Mouse (Mus musculus): ENCODE results near the gene Rsc1a1. TPM values are rescaled to one million over a fixed set of nuclear protein-coding genes. Genes with fewer than 3 reads are reported as not detected.

Gene Rsc1a1
- total RNA-seq, 2 experiments from 2014 or later, result 17.1 to 23.4 TPM

DNA sequence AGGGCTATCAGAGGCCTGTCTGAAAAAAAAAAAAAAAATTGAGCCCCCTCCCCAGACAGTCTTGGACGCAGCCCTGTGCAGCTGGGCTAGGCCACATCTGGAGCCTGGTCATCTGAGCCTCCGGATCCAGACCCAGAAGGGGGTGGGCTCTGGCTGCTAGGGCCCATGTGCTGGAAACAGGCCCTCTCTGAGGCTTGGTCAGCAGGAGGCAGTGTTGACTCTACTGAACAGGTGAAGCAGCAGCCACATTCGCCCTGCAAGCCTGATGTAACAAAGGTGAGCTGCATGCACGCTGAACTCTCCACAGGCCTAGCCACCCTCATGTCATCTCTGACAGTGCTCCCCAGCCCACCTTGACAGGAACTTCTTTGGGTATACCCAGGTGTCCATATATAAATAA, 25.7 kb downstream of the Rsc1a1 start:
- no peak for ATAC-seq (replicated peaks; ENCODE audit: low FRiP score, low TSS enrichment, poor library complexity, severe bottlenecking)

DNA sequence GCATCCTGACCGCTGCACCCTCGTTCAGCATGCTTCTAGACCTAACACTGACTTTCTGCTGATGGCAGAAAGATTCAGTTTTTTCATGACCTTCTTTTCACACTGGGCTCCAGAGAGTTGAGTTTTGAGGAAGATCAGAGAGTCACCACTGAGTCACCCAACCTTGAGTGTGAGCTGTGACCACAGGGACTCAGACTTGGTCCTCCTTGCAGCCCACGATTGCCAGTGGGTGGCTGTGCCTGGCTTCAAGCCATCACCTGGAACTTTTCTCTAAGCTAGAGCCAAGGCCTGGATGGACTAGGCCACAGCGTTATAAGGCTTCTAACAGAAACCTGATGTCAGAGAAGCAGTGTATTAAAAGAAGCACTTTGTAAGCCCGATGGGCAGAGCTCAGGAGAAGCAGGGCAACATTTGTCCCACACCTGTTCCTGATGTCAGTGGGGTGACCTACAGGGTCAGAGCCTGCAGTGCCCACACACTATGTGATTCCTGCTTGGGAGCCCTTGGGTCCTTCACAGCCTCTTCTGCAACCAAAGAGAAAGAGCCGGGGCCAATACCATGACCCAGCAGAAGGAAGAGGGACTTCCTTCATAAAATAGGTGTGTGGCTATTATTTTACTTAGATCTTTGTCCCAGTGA, 26.4 kb downstream of the Rsc1a1 start:
- ATAC-seq (replicated peaks; ENCODE audit: low FRiP score, low TSS enrichment, poor library complexity, severe bottlenecking), result no peak

DNA sequence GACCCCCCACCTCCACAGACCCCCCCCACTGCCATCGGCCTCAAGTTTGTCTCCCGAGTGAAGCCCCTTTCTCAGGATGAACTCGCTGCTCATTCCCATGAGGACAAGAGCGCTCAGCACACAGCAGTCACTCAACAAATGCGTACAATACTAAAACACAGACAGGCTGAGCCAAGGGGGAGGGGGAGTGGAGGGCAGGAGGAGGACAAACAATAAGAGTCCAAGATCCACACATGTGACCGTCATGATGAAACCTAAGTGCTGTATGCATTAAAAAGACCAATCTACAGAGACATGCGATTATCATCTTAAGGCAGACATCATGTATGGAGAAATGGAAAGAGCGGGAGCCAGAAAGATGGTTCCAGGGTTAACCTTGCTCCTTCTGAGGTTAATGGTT, 28.5 kb downstream of the Rsc1a1 start:
- ATAC-seq (replicated peaks; ENCODE audit: low FRiP score, low TSS enrichment, poor library complexity, severe bottlenecking), result no peak

DNA sequence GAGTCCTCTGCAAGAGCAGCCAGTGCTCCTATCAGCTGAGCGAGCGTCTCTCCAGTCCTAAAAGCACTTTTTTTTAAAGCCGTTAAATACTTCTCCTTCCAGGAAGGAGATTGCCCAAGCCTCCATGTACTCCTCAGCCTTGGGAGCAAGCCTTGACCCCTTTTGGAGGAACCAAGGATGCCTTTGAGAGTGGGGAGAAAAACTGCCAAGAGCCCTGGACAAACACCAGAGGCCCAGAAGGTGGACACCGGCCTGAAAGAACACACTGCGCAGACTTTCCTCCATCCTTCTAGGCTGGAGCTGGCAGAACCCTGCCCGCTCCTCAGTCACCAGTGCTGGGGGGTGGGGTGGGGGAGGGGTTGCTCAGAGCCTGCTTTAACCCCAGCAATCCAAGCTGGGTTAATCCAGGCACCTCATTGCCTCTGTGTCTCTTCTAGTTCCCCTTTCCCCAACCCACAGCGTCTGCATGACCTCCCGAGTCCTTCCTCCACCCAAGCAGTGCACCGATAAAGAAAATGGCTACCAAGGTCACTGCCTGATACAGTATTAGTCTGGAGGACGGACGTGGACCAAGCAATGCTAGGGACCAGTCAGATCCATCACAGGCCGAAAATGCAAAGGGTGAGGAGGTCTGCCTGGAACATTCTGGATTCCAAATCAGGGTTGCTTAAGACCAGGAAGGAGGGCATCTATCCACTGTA, 29.3 kb downstream of the Rsc1a1 start:
- ATAC-seq (replicated peaks; ENCODE audit: low FRiP score, low TSS enrichment, poor library complexity, severe bottlenecking), result no peak

DNA sequence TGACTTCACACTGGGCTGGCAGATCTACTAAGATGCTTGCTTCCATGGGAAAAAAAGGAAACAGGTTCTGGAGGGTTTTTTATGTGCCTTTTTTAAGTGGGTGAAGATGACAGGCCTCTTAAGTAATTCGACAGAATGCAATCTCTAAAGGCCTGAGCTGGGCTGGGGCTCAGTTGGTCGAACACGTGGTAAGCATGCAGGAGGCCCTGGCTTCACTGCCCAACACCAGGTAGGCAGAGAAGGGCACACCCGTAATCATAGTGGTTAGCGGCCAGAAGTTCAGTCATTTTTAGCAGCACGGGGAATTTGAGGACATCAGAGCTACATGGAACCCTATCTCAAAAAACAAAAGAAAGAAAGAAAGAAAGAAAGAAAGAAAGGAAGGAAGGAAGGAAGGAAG, 30.9 kb downstream of the Rsc1a1 start:
- no peak for ATAC-seq (replicated peaks; ENCODE audit: low FRiP score, low TSS enrichment, poor library complexity, severe bottlenecking)

DNA sequence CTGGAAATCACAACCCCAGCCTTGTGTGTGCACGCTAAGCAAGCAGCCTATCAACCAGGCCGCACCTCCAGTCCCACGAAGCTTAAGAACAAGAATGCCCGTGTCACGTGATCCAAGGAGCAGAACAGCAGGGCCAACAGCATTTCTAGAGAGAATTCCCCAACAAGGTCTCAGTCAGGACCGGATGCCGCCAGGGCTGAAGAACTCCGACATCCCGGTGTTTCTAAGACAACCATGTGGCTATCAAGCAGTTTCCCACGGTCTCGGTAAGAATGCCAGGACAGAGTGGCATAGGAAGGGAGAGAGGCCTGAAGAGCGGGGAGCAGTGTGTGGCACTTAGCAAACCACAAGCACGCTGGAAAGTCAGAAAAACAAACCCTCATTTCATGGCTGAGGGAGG, 31.6 kb downstream of the Rsc1a1 start:
- no peak for ATAC-seq (replicated peaks; ENCODE audit: low FRiP score, low TSS enrichment, poor library complexity, severe bottlenecking)

DNA sequence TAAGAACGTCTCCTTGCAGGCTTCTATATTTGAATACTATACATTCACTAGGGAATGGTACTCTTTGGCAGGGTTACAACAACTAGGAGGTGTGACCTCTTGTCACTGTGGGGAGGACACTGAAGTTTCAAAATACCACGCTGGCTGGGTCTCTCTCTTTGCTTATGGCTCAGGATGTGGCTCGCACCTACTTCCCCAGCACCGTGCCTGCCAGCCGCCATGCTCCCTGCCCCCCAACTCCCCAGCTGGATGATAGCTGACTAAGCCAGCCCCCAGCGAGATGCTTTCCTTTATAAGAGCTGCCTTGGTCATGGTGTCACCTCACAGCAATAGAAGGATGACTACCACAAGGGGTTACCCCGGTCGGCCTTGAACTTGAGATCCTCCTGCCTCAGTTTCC, 32.4 kb downstream of the Rsc1a1 start:
- ATAC-seq (replicated peaks; ENCODE audit: low FRiP score, low TSS enrichment, poor library complexity, severe bottlenecking), result no peak

DNA sequence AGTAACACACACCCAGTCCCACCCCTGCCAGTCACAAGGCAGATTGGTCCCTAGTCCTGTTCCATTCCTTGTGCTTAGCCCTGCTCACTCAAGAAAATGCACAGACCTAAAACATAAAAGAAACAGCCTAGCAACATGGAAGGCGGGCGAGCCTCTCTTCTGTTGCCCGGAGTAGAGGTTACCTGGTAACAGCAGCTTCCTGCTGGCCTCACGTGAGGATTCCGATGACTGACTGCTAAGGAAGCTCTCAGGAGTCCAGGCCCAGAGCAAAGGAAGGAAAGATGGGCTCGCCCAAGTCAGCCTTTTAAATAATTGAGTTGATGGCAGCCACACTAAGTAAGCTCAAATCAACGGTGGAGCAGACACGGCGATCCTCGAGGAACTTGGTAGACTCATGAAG, 33.5 kb downstream of the Rsc1a1 start:
- ATAC-seq (replicated peaks; ENCODE audit: low FRiP score, low TSS enrichment, poor library complexity, severe bottlenecking), result no peak

DNA sequence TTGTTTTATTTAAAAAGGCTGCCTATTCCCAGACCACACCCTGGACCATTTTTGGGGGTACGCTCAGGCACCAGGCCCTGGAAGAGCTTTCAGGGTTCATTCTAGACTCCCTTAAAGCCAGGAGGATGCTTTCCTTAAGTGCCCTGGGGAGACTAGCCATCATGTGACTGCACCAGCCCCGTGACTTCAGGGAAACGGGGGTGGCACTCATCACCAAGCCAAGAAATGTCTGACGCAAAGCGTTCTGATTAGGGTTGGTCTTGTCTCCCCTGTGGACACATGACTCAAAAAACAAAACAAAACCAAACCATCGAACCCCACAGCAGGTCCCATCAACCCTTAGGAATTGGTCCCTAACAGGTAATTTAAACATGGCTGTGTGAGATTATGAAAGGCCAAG, 34.1 kb downstream of the Rsc1a1 start:
- no peak for ATAC-seq (replicated peaks; ENCODE audit: low FRiP score, low TSS enrichment, poor library complexity, severe bottlenecking)

DNA sequence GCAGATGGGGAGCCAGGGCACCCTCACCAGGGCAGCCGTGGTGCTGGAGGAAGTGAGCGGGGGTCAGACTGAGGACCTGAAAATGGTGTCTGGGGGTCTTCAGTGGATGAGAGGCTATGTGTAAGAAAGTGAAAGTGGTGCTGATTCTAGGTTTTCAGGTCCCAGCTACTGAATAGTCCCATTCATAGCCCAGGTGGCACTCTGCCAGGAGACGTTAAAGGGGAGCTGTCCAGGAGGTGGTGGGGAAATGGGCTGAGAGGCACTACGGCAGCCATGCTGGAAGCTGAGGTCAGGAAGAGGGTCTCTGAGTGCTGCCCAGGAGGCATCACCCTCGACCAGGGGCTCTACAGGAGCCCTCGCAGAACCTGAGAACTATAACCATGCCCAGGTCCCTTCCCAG, 36.2 kb downstream of the Rsc1a1 start:
- no peak for ATAC-seq (replicated peaks; ENCODE audit: low FRiP score, low TSS enrichment, poor library complexity, severe bottlenecking)

DNA sequence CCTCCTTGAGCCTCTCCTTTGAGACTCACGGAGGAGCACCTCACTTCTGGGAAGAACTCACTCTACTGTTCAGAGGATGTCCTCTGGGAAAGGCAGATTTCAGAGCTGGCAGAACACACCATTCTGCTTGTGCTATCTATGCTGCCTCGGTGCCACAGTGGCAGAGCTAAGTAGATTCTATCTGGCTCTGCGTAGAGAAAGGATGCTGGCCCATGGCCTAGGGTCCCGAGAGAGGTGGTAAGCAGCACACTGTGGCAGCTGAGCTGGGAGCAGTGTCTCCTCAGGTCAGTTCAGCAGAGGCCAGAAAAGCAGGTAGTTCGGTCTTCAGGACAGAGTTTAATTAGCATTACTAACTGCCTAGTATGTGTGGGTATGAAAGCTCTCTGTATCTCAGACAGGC, 37.1 kb downstream of the Rsc1a1 start:
- no peak for ATAC-seq (replicated peaks; ENCODE audit: low FRiP score, low TSS enrichment, poor library complexity, severe bottlenecking)

DNA sequence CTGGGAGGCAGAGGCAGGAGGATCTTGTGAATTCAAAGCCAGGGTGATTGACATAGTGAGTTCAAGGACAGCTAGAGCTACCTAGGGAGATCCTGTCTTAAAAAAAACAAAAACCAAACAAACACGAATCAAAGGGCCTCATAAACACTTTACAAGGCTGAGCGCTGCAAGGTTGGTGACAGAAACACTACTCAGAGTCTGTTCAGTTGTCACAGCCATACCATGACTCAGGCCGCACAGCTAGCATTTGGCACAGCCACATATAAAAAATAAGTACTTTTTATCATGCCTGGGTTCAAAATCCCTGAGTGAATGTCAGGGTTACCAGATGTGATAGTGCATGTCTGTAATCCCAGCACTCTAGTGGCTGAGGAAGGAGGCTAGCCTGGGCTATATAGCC, 38.2 kb downstream of the Rsc1a1 start:
- no peak for ATAC-seq (replicated peaks; ENCODE audit: low FRiP score, low TSS enrichment, poor library complexity, severe bottlenecking)

DNA sequence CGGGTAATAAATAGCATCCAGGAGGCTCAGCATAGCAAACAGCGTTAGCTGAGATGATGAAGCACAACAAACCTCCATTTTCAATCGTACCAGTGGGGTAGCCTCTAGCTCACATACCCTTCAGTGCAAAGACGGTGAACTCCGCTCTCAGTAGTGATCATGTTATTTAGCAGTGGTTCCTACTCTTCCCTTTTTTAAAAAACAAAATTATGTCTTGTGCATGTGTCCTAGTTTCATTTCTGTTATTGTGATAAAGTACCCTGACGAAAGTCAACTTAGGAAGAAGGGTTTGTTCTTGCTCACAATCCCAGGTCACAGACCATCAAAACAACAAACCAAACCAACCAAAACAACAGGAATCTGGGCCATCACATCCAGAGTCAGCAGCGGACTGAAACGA, 39.4 kb downstream of the Rsc1a1 start:
- ATAC-seq (replicated peaks; ENCODE audit: low FRiP score, low TSS enrichment, poor library complexity, severe bottlenecking), result no peak

DNA sequence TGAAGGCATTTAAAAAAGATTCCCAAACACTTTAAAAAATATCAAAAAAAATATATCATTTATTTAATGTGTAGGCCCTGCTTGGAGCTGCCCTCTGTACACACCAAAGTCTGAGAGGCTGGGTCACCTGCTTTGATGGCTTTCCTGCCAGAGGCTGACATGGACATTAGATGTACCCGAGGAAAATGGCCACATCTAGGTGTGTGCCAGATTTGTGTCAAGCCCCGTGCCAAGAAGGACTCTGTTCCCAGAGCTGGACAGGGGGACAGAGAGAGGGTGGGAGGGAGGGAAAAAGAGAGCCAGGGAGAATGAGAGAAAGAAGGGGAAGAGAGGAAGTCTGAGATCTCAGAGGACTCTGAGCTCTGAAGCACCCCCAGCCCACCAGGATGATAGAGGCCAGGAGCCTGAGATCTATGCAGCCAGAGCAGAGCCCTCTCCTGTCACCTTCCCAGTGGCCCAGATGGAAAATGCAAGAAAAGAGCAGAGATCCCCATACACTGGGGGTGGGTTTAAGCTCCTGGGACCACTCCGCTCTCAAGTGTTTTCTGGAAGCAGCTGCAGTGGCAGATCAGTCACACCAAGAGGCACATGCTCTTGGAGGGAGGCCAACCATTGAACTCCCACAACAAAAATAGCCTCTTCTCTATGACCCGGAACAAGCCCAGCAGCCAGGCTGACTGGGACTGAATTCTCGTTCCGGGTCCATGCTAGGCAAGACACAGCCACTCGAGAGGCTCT, 42.1 kb downstream of the Rsc1a1 start:
- no peak for ATAC-seq (replicated peaks; ENCODE audit: low FRiP score, low TSS enrichment, poor library complexity, severe bottlenecking)

DNA sequence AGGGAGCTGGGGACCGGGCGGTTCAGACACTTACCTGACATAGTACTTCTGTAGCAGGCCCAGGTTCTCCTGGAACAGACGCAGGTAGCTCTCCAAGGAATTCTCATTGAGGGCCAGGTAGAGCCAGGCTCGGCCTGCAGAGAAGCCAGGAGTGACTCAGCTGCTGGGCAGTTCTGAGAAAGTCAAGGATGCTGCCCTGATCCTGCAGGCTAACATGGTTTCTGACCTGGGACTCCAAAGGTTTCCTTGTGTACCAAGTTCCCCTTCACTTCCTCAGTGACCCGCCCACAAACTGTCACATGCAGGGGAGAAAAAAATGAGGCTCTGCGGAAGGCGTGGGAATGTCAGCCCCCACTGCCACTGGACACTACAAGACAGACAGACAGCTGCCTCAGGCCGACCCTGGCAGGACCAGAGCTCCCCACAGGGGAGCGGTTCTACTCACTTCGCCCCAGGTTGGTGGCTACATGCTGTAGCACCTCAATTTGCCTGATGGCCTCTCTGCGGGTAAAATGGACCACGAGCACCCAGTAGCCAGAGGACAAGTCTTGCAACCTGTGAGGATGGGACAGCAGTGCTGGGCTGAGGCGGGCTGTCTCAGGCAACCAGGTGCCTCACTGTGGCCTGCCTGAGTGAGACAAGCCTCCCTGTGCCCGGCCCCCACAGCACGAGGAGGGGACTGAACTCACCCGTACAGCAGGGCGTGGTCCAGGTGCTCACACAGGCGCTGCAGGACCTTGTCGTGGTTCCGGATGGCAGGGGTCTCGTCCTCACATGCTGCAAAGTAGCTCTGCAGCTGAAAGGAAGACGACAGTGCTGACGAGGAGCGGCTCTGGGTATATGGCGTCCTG, 43.2 kb downstream of the Rsc1a1 start:
- no peak for ATAC-seq (replicated peaks; ENCODE audit: low FRiP score, low TSS enrichment, poor library complexity, severe bottlenecking)

DNA sequence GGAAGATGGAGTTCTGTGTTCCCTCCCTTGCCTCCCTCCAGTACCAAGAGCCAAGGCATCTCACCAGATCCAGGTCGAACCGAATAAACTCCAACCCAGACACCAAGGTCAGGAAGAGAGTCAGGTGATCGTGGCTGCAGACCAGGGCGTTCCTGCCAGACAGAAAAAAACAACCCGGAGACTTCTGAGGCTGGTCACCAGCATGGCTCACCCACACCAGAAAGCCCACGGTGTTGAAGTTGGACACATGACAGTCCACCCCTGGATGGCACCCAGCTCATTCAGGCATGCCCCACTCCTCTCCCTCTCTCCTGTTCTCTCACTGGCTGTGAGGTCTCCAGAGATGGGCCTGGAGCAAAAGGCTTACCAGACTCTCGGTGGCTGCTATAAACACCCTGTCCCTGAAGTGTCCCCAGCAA, 44.0 kb downstream of the Rsc1a1 start:
- no peak for ATAC-seq (replicated peaks; ENCODE audit: low FRiP score, low TSS enrichment, poor library complexity, severe bottlenecking)

DNA sequence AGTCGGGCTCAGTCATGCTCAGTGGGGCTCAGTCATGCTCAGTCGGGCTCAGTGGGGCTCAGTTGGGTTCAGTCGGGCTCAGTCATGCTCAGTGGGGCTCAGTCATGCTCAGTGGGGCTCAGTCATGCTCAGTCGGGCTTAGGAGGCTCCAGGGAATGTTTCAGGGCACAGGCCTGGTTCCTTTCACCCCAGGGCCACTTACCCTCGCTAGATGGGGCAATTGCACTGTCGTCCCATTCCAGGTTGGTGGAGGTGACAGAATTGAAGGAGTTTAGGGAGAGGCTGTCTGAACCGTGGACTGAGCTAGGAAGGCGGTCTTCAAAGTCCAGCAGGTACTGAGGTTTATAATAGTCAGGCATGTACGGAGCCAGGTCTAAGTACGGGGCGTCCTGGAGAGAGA, 45.9 kb downstream of the Rsc1a1 start:
- no peak for ATAC-seq (replicated peaks; ENCODE audit: low FRiP score, low TSS enrichment, poor library complexity, severe bottlenecking)

DNA sequence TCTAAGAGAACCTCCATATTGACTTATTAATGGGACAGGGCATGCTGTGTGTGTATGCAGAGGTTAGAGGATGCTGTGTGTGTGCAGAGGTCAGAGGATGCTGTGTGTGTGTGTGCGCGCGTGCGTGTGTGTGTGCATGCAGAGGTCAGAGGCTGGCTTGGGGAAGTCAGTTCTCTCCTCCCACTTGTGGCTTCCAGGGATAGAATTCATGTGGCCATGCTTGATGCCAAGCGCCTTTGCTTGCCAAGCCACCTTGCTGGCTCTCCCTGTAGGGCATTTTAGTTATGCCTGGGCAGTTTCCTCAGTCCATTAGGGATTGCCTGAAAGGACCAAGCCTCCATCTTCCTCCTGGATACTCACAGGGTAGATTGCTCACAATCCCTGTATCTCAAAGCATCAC, 48.7 kb downstream of the Rsc1a1 start:
- no peak for ATAC-seq (replicated peaks; ENCODE audit: low FRiP score, low TSS enrichment, poor library complexity, severe bottlenecking)

DNA sequence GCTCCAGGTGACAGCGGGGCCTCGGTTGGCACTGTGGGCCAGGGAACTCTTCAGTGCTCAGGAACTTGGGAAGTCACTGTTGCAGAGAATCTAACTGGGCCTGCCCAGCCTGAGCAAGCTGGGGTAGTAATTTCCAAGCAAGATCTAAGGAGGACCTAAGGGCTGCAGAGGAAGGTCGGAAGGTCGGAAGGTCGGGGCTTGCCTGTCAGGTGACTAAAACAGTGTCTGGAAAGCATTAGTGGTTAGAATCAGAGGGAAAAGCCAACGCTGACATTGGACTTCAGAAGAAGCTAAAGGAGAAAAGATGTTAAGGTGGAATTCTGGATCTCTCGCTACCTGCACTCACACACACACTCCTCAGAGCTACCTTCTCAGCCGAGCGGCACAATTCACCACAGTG, 49.4 kb downstream of the Rsc1a1 start:
- ATAC-seq (replicated peaks; ENCODE audit: low FRiP score, low TSS enrichment, poor library complexity, severe bottlenecking), result no peak
